Mouse (Mus musculus) hindbrain, embryonic 14.5 days (tissue): ENCODE results near the gene Gm19345. TPM values are rescaled to one million over a fixed set of nuclear protein-coding genes. Genes with fewer than 3 reads are reported as not detected.

Experiments
- ATAC-seq: fragments of 200-750 bp; cut with Nextera tagmentation; 2 replicates; pipeline ENCODE4 v1.8.0; 2017; ENCODE audit warnings: moderate number of reproducible peaks, mild to moderate bottlenecking, moderate TSS enrichment, moderate library complexity; ENCODE audit not compliant: low FRiP score
- DNase-seq: peaks from one replicate; pipeline ENCODE4 v3.0.0-alpha.2; 2015; ENCODE audit warnings: low spot score
- H3K27ac ChIP-seq: fragments of 300-500 bp; sonication (generic); 2 replicates; pipeline ENCODE4 v1.5.1; 2014; ENCODE audit warnings: mild to moderate bottlenecking, moderate library complexity
- H3K27me3 ChIP-seq: fragments of 300-500 bp; sonication (generic); 2 replicates; pipeline ENCODE4 v1.6.1; 2014; ENCODE audit warnings: mild to moderate bottlenecking, low read length, mixed read lengths; ENCODE audit not compliant: control insufficient read depth, insufficient read depth
- H3K36me3 ChIP-seq: fragments of 300-500 bp; sonication (generic); replicated peaks from 2 replicates; pipeline ENCODE4 v1.6.1; 2014; ENCODE audit not compliant: control insufficient read depth, insufficient read depth
- H3K4me1 ChIP-seq: fragments of 300-500 bp; sonication (generic); replicated peaks from 2 replicates; pipeline ENCODE4 v1.6.1; 2014; ENCODE audit warnings: antibody characterized with exemption, low read length, mixed read lengths; ENCODE audit not compliant: control insufficient read depth, insufficient read depth
- H3K4me2 ChIP-seq: fragments of 300-500 bp; sonication (generic); replicated peaks from 2 replicates; pipeline ENCODE4 v1.6.1; 2014; ENCODE audit warnings: mild to moderate bottlenecking, moderate library complexity
- H3K4me3 ChIP-seq: fragments of 300-500 bp; sonication (generic); replicated peaks from 2 replicates; pipeline ENCODE4 v1.5.1; 2014; ENCODE audit warnings: mild to moderate bottlenecking, low read length
- H3K9ac ChIP-seq: fragments of 300-500 bp; sonication (generic); 2 replicates; pipeline ENCODE4 v1.6.1; 2014
- H3K9me3 ChIP-seq: fragments of 300-500 bp; sonication (generic); 2 replicates; pipeline ENCODE4 v1.6.1; 2016; ENCODE audit warnings: low read length; ENCODE audit not compliant: control insufficient read depth
- WGBS: fragments of 180-500 bp; shearing (Covaris S2); extraction: QIAGEN DNeasy Blood & Tissue Kit; methylation state at CpG from one replicate; pipeline ENCODE4 v1.1.7; 2014; 5-methylcytosine and 5-hydroxymethylcytosine counted together
- polyA plus RNA-seq: library from polyadenylated mRNA; unstranded; fragments of >200 nt; fragmentation: Nextera tagmentation; extraction: Ambion mirVana; gene quantifications from 2 replicates; pipeline ENCODE4 v1.2.1, GENCODE M21; 2014

Gene Gm19345
- polyA plus RNA-seq, 1 experiment from 2014 or later = 13.0 TPM

- Histone ChIP-seq H3K4me3 (peak overlapping the region; percentile 36), H3K4me2 (peak overlapping the region; percentile 73), H3K36me3 (no peaks in the 10 kb centered on the region), H3K4me1 (peaks cover 11% of the 10 kb centered on the region), H3K27me3 (peaks cover 51% of the 10 kb centered on the region), H3K27ac (no peak overlapping the region), H3K9me3 (0 out of 2 replicates have a peak, but pooled peaks cover 4% of the 10 kb centered on the region), H3K9ac (peak overlapping the region; percentile 57)
- under 1% methylated on average over 27 of the region's 28 CpGs for WGBS
- DNase-seq = peak; percentile 43
- ATAC-seq = peak; percentile 37
These were observed 35.5 kb upstream of the Gm19345 start for GRCm38 (mm10) chr7:19816224-19816771.

DNA sequence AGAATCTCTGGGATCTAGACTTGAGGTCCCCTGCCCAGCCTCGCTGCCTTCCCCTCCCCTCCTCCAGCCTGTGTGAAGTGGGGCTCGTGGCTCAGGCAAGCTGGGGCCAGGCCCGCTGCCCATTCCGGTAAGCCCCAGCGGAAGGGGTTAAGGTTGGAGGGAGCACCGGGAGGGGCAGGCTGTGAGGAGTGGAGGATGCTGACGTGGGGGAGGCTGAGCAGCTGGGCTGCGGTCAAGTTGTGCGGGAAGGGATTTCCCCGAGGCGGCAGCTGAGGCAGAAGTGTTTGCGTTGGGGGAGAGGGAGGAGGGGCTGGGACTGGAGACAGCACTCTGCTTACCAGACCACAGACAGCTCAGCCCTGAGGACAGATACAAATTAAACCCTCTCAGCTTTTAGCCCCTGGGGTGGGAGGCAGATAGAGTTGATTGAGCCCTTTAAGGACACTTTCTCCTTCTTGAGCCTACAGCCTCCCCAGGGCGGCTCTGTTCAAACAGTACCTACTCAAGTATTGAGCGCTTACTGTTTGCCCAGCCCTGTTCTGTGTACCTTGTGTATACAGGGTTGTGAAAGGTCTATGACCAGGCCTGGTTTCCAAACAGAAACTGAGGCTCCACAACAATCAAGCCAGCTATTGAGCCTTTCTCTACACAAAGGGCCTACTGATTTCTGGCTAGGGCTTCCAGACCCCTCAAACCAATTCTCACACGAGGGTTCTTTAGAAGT is 34.3 kb upstream of the Gm19345 start:
- Histone ChIP-seq H3K4me1 (peaks cover 16% of the 10 kb centered on the region), H3K4me3 (0 out of 2 replicates have a peak overlapping the region, but pooled peaks have one; percentile 2), H3K4me2 (peak overlapping the region; percentile 73), H3K9ac (0 out of 2 replicates have a peak overlapping the region, but pooled peaks have one; percentile 30), H3K36me3 (no peaks in the 10 kb centered on the region), H3K27me3 (peaks cover 50% of the 10 kb centered on the region), H3K27ac (no peak overlapping the region), H3K9me3 (0 out of 2 replicates have a peak, but pooled peaks cover 4% of the 10 kb centered on the region)
- 9% methylated on average over 15 of the region's 15 CpGs for WGBS
- ATAC-seq (peak; percentile 32; the same call in 1 of the 2 replicates), DNase-seq (no peak)

GRCm38 (mm10) chr7:19818440-19818839 is 33.4 kb upstream of the Gm19345 start:
- no peak for DNase-seq
- no peaks in the 10 kb centered on the region for H3K36me3 ChIP-seq
- no peak overlapping the region for H3K9ac ChIP-seq
- H3K27ac ChIP-seq = no peak overlapping the region
- H3K4me2 ChIP-seq = no peak overlapping the region
- peaks cover 50% of the 10 kb centered on the region for H3K27me3 ChIP-seq
- no peak overlapping the region for H3K4me3 ChIP-seq
- 85% methylated on average over 5 of the region's 5 CpGs for whole genome bisulfite sequencing
- 0 out of 2 replicates have a peak, but pooled peaks cover 4% of the 10 kb centered on the region for H3K9me3 ChIP-seq
- ATAC-seq = no peak
- H3K4me1 ChIP-seq = peaks cover 17% of the 10 kb centered on the region

- ATAC-seq = no peak
- H3K27ac ChIP-seq = no peak overlapping the region
- H3K9me3 ChIP-seq = 0 out of 2 replicates have a peak, but pooled peaks cover 4% of the 10 kb centered on the region
- H3K4me3 ChIP-seq = no peak overlapping the region
- WGBS = 89% methylated on average over 7 of the region's 7 CpGs
- peaks cover 17% of the 10 kb centered on the region for H3K4me1 ChIP-seq
- H3K36me3 ChIP-seq = no peaks in the 10 kb centered on the region
- no peak overlapping the region for H3K9ac ChIP-seq
- H3K27me3 ChIP-seq = peaks cover 54% of the 10 kb centered on the region
- no peak overlapping the region for H3K4me2 ChIP-seq
- no peak for DNase-seq
These were observed 32.9 kb upstream of the Gm19345 start for GRCm38 (mm10) chr7:19818875-19819274.

DNA sequence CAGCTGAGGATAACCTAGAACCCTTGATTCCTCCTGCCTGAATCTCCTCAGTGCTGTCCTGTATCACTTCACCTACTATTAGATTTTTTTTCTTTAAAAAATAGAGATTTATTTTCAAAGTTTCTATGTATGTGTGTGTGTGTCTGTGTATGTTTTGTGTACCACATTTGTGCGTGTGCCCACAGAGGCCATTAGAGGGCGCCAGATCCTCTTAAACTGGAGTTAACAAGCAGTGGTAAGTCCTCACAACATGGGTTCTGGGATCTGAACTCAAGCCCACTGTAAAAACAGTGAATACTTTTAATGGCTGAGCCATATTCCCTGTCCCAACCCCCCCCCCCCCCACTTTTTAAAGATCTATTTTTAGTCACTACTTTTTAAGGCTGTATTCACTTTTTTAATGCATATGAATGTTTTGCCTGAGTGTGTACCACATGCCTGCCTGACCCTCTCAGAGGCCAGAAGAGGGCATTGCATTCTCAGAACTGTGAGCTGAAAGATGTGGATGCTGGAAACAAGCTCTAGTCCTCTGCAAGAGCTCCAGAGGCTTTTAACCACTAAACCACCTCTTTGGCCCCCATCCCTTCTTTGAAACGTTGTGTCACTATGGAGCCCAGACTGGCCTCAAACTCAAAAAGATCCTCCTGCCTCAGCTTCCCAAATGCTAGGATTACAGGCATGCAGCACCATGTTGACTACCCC is 31.3 kb upstream of the Gm19345 start:
- no peaks in the 10 kb centered on the region for H3K36me3 ChIP-seq
- ATAC-seq = no peak
- no peak overlapping the region for H3K4me2 ChIP-seq
- H3K27ac ChIP-seq = no peak overlapping the region
- 0 out of 2 replicates have a peak, but pooled peaks cover 4% of the 10 kb centered on the region for H3K9me3 ChIP-seq
- H3K4me1 ChIP-seq = peaks cover 17% of the 10 kb centered on the region
- H3K4me3 ChIP-seq = no peak overlapping the region
- H3K27me3 ChIP-seq = peaks cover 64% of the 10 kb centered on the region
- DNase-seq = no peak
- no peak overlapping the region for H3K9ac ChIP-seq
- 65% methylated on average over 3 of the region's 3 CpGs for WGBS

GRCm38 (mm10) chr7:19821633-19822032 is 30.2 kb upstream of the Gm19345 start:
- peaks cover 14% of the 10 kb centered on the region for H3K4me1 ChIP-seq
- H3K36me3 ChIP-seq = no peaks in the 10 kb centered on the region
- no peak overlapping the region for H3K4me3 ChIP-seq
- DNase-seq = no peak
- no peak overlapping the region for H3K9ac ChIP-seq
- no peak overlapping the region for H3K4me2 ChIP-seq
- 0 out of 2 replicates have a peak, but pooled peaks cover 4% of the 10 kb centered on the region for H3K9me3 ChIP-seq
- peaks cover 61% of the 10 kb centered on the region for H3K27me3 ChIP-seq
- 55% methylated on average over 7 of the region's 7 CpGs for WGBS
- no peak overlapping the region for H3K27ac ChIP-seq
- no peak for ATAC-seq

- no peak for ATAC-seq
- no peaks in the 10 kb centered on the region for H3K36me3 ChIP-seq
- 0 out of 2 replicates have a peak, but pooled peaks cover 4% of the 10 kb centered on the region for H3K9me3 ChIP-seq
- H3K4me1 ChIP-seq = peaks cover 8% of the 10 kb centered on the region; the same call in 1 of the 2 replicates
- 5% methylated on average over 20 of the region's 20 CpGs for WGBS
- H3K27me3 ChIP-seq = peaks cover 56% of the 10 kb centered on the region
- no peak overlapping the region for H3K27ac ChIP-seq
- peak overlapping the region; percentile 22 for H3K4me3 ChIP-seq
- peak overlapping the region; percentile 47 for H3K4me2 ChIP-seq
- DNase-seq = no peak
- peak overlapping the region; percentile 42; the same call in 1 of the 2 replicates for H3K9ac ChIP-seq
These were observed 29.6 kb upstream of the Gm19345 start for GRCm38 (mm10) chr7:19822193-19822592.

DNA sequence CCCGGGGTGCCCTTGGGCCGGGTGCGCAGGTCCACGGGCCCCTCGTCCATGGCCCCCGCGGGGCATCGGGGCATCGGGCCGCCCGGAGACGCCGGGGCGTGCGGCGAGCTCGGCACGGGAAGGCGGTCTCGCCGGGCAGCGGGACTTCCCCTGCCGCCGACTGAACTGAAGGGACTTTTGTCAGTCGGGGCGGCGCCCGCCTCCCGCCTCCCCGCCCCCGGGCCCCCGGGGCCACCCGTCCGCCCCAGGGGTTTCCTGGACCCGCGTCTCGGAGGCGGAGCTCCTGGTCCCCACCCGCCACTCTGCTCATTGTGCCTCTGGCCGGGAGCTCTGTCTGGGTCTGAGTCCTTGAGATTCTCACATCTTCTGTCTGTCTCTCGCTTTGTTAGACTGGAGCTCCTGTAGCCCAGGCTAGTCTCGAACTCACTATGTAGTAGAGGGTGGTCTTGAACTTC is 29.2 kb upstream of the Gm19345 start, which contains the start of gene Bcl3:
Gene Bcl3 (minus strand): TSS at position 167 of the 455 bp plus-strand sequence.
- Histone ChIP-seq H3K36me3 (no peaks in the 10 kb centered on the region), H3K9me3 (0 out of 2 replicates have a peak, but pooled peaks cover 4% of the 10 kb centered on the region), H3K4me3 (peak within 1 kb of the TSS; percentile 22), H3K27me3 (peaks cover 51% of the 10 kb centered on the region), H3K27ac (no peak within 1 kb of the TSS), H3K9ac (peak within 1 kb of the TSS; percentile 42; the same call in 1 of the 2 replicates), H3K4me2 (peak within 1 kb of the TSS; percentile 47), H3K4me1 (peaks cover 6% of the 10 kb centered on the region; the same call in 1 of the 2 replicates)
- ATAC-seq = no peak
- under 1% methylated on average over 42 of the region's 42 CpGs for WGBS
- DNase-seq = no peak
